In genomic region chr6:108145941-108146588, GRCm38 (mm10) we compare ENCODE assay signal across 10 mouse cellular contexts. TPM values are rescaled to one million over a fixed set of nuclear protein-coding genes. Genes with fewer than 3 reads are reported as not detected.
DNase-seq lines count a peak whose midpoint lies in the region; ATAC-seq and TF ChIP-seq lines count a peak whose summit lies in the region.
"Had no signal": no experiment of that assay in that cellular context is flagged by ENCODE, and none has a peak within 500 bp of the region (broad histone marks: within the 10 kb centered on the region; RNA-seq: fewer than 3 reads in every experiment).

No protein-coding gene starts in this region.

- no peak overlapping the region for H3K4me3 ChIP-seq in forebrain, embryonic 12.5 days (replicated peaks)
- no peak overlapping the region for H3K4me3 ChIP-seq in layer of hippocampus, adult 2 months
- H3K4me3 ChIP-seq in neural tube, embryonic 12.5 days: no peak overlapping the region

- H3K9me3 ChIP-seq in forebrain, embryonic 12.5 days: no peaks in the 10 kb centered on the region
- no peaks in the 10 kb centered on the region for H3K9me3 ChIP-seq in neural tube, embryonic 12.5 days

- intact Hi-C loops in left cerebral cortex, postnatal 14 days (cut with DNase I): no loop called here

- peak overlapping the region; percentile 71 for H3K27ac ChIP-seq in forebrain, embryonic 12.5 days
- H3K27ac ChIP-seq in layer of hippocampus, adult 2 months: peak overlapping the region; percentile 18; the same call in 1 of the 2 replicates
- H3K27ac ChIP-seq in neural tube, embryonic 12.5 days: no peak overlapping the region
- H3K27ac ChIP-seq: liver, embryonic 14.5 days had no signal

- H3K4me2 ChIP-seq in forebrain, embryonic 12.5 days: no peak overlapping the region
- H3K4me2 ChIP-seq in neural tube, embryonic 12.5 days (replicated peaks): no peak overlapping the region

- H3K4me1 ChIP-seq in forebrain, embryonic 12.5 days: peaks cover 17% of the 10 kb centered on the region
- peaks cover 7% of the 10 kb centered on the region for H3K4me1 ChIP-seq in neural tube, embryonic 12.5 days

- no peak overlapping the region for H3K9ac ChIP-seq in forebrain, embryonic 12.5 days
- H3K9ac ChIP-seq in neural tube, embryonic 12.5 days: no peak overlapping the region
- H3K9ac ChIP-seq: liver, embryonic 14.5 days had no signal

- peak; percentile 12 to 25 for DNase-seq in left cerebral cortex, postnatal 14 days (ENCODE audit: low spot score in 2 of 2)
- DNase-seq in left cerebral cortex, adult 8-10 months (ENCODE audit: low spot score in 2 of 2): no peak
- peak; percentile 41 to 67 for DNase-seq in layer of hippocampus, adult 2 months (ENCODE audit: low spot score in 2 of 2)
- DNase-seq in urinary bladder, postnatal 36 days (ENCODE audit: low spot score in 2 of 2): no peak
- DNase-seq in spleen, adult 12 weeks (ENCODE audit: low spot score): no peak
- no peak for DNase-seq in frontal cortex, postnatal 25 days (ENCODE audit: low spot score in 2 of 2)
- DNase-seq: heart, postnatal 4 days had no signal

- no peaks in the 10 kb centered on the region; the same call in 1 of the 2 replicates for H3K36me3 ChIP-seq in forebrain, embryonic 12.5 days (replicated peaks)
- H3K36me3 ChIP-seq in neural tube, embryonic 12.5 days: no peaks in the 10 kb centered on the region; the same call in 1 of the 2 replicates

- TF ChIP-seq CTCF in layer of hippocampus, adult 2 months (conservative IDR thresholded peaks at IDR 0.05): no peak

- no peaks in the 10 kb centered on the region for H3K27me3 ChIP-seq in forebrain, embryonic 12.5 days
- H3K27me3 ChIP-seq in neural tube, embryonic 12.5 days (replicated peaks): no peaks in the 10 kb centered on the region

- 56% methylated on average over 7 of the region's 7 CpGs for WGBS in forebrain, embryonic 12.5 days
- WGBS in neural tube, embryonic 12.5 days: 24% methylated on average over 7 of the region's 7 CpGs

- peak; percentile 86 for ATAC-seq in forebrain, embryonic 12.5 days (ENCODE audit: low FRiP score)
- ATAC-seq in neural tube, embryonic 12.5 days (ENCODE audit: low FRiP score, low read depth): peak; percentile 94

RNA-seq across cellular contexts. Expression of gene Sumf1, which starts 39.3 kb away (rescaled TPM):
- 10 to 100 TPM; 17.4 to 18.2 TPM for total RNA-seq in left cerebral cortex, postnatal 14 days (2021)
- total RNA-seq in left cerebral cortex, adult 8-10 months (2022): 10 to 100 TPM; 23.3 to 26.6 (median 24.4) TPM
- polyA plus RNA-seq in forebrain, embryonic 12.5 days (2016; fragmentation: Nextera tagmentation; extraction: Ambion mirVana): 17.0 and 17.1 TPM in 2 replicates
- total RNA-seq in layer of hippocampus, adult 2 months (2021): 10 to 100 TPM; 20.6 to 21.9 TPM
- polyA plus RNA-seq in neural tube, embryonic 12.5 days (2016; fragmentation: Nextera tagmentation; extraction: Ambion mirVana): 12.3 and 13.0 TPM in 2 replicates

Comparison
In these comparisons a context has a peak if more than half of its experiments do, and no peak if none do; other contexts are left out.
1. DNase-seq: peak in left cerebral cortex, postnatal 14 days (2 of 2) and layer of hippocampus, adult 2 months (2 of 2); none in left cerebral cortex, adult 8-10 months (0 of 2), urinary bladder, postnatal 36 days (0 of 2), spleen, adult 12 weeks (single experiment) and frontal cortex, postnatal 25 days (0 of 2).